Mouse (Mus musculus) G1E (cell line): Measurements from ENCODE around the gene Lhx2.

Experiments used
- CTCF ChIP-seq: IDR thresholded peaks from 2 replicates; pipeline ENCODE4 v1.5.1; 2012; ENCODE audit warnings: low read depth, low read length, inconsistent platforms, mixed read lengths
- GATA1 ChIP-seq: IDR thresholded peaks from 2 replicates; pipeline ENCODE4 v1.6.1; 2012; ENCODE audit warnings: borderline replicate concordance, low read length, inconsistent platforms, mixed read lengths
- GATA2 ChIP-seq: IDR thresholded peaks from 2 replicates; pipeline ENCODE4 v1.6.1; 2012; ENCODE audit warnings: low read depth, low read length, inconsistent platforms, borderline replicate concordance
- POLR2AphosphoS5 ChIP-seq: IDR thresholded peaks from 2 replicates; pipeline ENCODE4 v1.6.1; 2012; ENCODE audit warnings: low read depth, low read length, inconsistent platforms; ENCODE audit not compliant: insufficient replicate concordance
- TAL1 ChIP-seq: conservative IDR thresholded peaks from 2 replicates; pipeline ENCODE4 v1.6.1; 2012; ENCODE audit warnings: low read depth, low read length, inconsistent platforms, mixed read lengths

DNA sequence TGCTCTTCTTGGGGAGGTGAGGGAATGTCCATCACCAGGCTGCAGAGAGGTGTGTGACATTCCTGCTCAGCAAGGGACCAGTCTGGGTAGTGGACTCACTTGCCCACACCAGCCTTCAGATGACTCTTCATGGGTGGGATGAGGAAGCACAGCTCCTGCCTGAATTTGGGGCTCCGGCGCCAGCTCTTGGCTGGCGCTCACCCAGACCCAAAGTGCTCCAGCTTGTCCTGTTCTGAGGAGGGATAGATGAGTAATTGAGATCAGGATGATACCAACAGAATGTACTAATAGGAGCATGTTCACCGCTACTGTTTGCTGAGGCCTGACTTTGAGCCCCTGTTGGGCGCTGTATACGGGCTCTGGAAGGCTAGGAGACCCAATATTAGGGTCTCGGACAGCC is 38.2 kb downstream of the Lhx2 start:
- TF ChIP-seq CTCF (no peak), GATA1 (no peak), TAL1 (no peak), POLR2AphosphoS5 (no peak), GATA2 (no peak)
